Mouse (Mus musculus) fibroblast of lung, adult 2 months (primary cell): ENCODE results near the gene Rnf151.
"Not testable (repeated sequence)": the region's sequence is repeated elsewhere in the genome, so short reads cannot be mapped to it uniquely, and the experiment has no call there.

Experiments
- DNase-seq: peaks from one replicate; pipeline ENCODE4 v3.0.0-alpha.2; 2011; ENCODE audit warnings: low read depth

Rnf151 gene

GRCm38 (mm10) chr17:24705821-24706220, 12.0 kb downstream of the Rnf151 start:
- DNase-seq = no peak

- DNase-seq = no peak
These were observed 16.6 kb downstream of the Rnf151 start for GRCm38 (mm10) chr17:24701251-24701650.

- DNase-seq = no peak
These were observed 18.4 kb downstream of the Rnf151 start for GRCm38 (mm10) chr17:24699473-24699872.

GRCm38 (mm10) chr17:24698715-24699114, 19.1 kb downstream of the Rnf151 start:
- no peak for DNase-seq

GRCm38 (mm10) chr17:24697985-24698384, 19.9 kb downstream of the Rnf151 start:
- DNase-seq = no peak

- no peak for DNase-seq
These were observed 21.7 kb downstream of the Rnf151 start, which contains the start of the genes Gfer and Noxo1 for GRCm38 (mm10) chr17:24696011-24696697. Gfer (minus strand) TSS chr17:24696156. Noxo1 (plus strand) TSS chr17:24696234.

GRCm38 (mm10) chr17:24695326-24696010, 22.4 kb downstream of the Rnf151 start:
- no peak for DNase-seq

- DNase-seq = no peak
These were observed 25.5 kb downstream of the Rnf151 start for GRCm38 (mm10) chr17:24692385-24692784.

- DNase-seq = no peak
These were observed 28.4 kb downstream of the Rnf151 start, which contains the start of gene Syngr3 for GRCm38 (mm10) chr17:24689251-24690081. Syngr3 (minus strand) TSS chr17:24689955.

- DNase-seq = no peak
These were observed 30.3 kb downstream of the Rnf151 start for GRCm38 (mm10) chr17:24687599-24687998.

- DNase-seq = no peak
These were observed 30.7 kb downstream of the Rnf151 start for GRCm38 (mm10) chr17:24687146-24687595.

GRCm38 (mm10) chr17:24686514-24686913, 31.3 kb downstream of the Rnf151 start:
- no peak for DNase-seq

- no peak for DNase-seq
These were observed 40.3 kb downstream of the Rnf151 start for GRCm38 (mm10) chr17:24677500-24678080.

GRCm38 (mm10) chr17:24676877-24677276, 41.0 kb downstream of the Rnf151 start:
- no peak for DNase-seq

GRCm38 (mm10) chr17:24676187-24676586, 41.7 kb downstream of the Rnf151 start:
- DNase-seq = no peak

GRCm38 (mm10) chr17:24674277-24674676, 43.6 kb downstream of the Rnf151 start:
- no peak for DNase-seq

- peak; percentile 40 for DNase-seq
These were observed 45.7 kb downstream of the Rnf151 start for GRCm38 (mm10) chr17:24672141-24672540.

GRCm38 (mm10) chr17:24671346-24671745, 46.5 kb downstream of the Rnf151 start:
- no peak for DNase-seq

GRCm38 (mm10) chr17:24670246-24670844, 47.5 kb downstream of the Rnf151 start:
- DNase-seq = no peak

- DNase-seq = peak; percentile 69
These were observed 48.2 kb downstream of the Rnf151 start, which contains the start of gene Zfp598 for GRCm38 (mm10) chr17:24669545-24670245. Zfp598 (plus strand) TSS chr17:24669687.

GRCm38 (mm10) chr17:24669214-24669544, 48.7 kb downstream of the Rnf151 start:
- not testable (repeated sequence) for DNase-seq
